Mouse (Mus musculus): ENCODE measurements around the gene Tph1. TPM values are rescaled to one million over a fixed set of nuclear protein-coding genes. Genes with fewer than 3 reads are reported as not detected.

Gene Tph1
- polyA plus RNA-seq, 1 experiment = 0.12 TPM

GRCm38 (mm10) chr7:46601097-46601496 lies 71.2 kb downstream of the Tph1 start:
- no peak for DNase-seq (ENCODE audit: low spot score)

GRCm38 (mm10) chr7:46597006-46597405 lies 75.3 kb downstream of the Tph1 start:
- DNase-seq (ENCODE audit: low spot score) = no peak

Other genes with a start within 250 kb of the Tph1 start
- gene Sergef, start 32.7 kb downstream of the Tph1 start, polyA plus RNA-seq (2012; rRNA removed) = 7.2 and 7.5 TPM in 2 replicates
- gene Saal1, start 38.1 kb upstream of the Tph1 start, polyA plus RNA-seq (2012; rRNA removed) = 8.5 TPM in 2 replicates
- 0.87 and 1.7 TPM in 2 replicates for gene Saa3, start 43.2 kb upstream of the Tph1 start, polyA plus RNA-seq (2012; rRNA removed)
- not detected in 2 replicates for gene Saa4, start 60.1 kb upstream of the Tph1 start, polyA plus RNA-seq (2012; rRNA removed)
- not detected in 2 replicates for gene Saa1, start 70.4 kb upstream of the Tph1 start, polyA plus RNA-seq (2012; rRNA removed)
- not detected in 2 replicates for gene Saa2, start 79.3 kb upstream of the Tph1 start, polyA plus RNA-seq (2012; rRNA removed)
- 22.3 and 23.1 TPM in 2 replicates for gene Hps5, start 123.5 kb upstream of the Tph1 start, polyA plus RNA-seq (2012; rRNA removed)
- gene Gtf2h1, start 123.6 kb upstream of the Tph1 start, polyA plus RNA-seq (2012; rRNA removed) = 27.8 and 30.3 TPM in 2 replicates
- gene Ldha, start 168.9 kb upstream of the Tph1 start, polyA plus RNA-seq (2012; rRNA removed) = 354 and 368 TPM in 2 replicates
- not detected in 2 replicates for gene Ldhc, start 188.7 kb upstream of the Tph1 start, polyA plus RNA-seq (2012; rRNA removed)
- 43.6 and 44.5 TPM in 2 replicates for gene Tsg101, start 247.4 kb upstream of the Tph1 start, polyA plus RNA-seq (2012; rRNA removed)

Data from urinary bladder, adult 2 months (tissue).